Mouse (Mus musculus): ENCODE measurements around the gene Ubqln3.
A peak's percentile ranks its signal among the peaks of the same experiment; 100 is the strongest.

Gene Ubqln3

GRCm38 (mm10) chr7:104143179-104143578 lies at the start of gene Ubqln3:
Ubqln3 (minus strand) TSS chr7:104143279.
- DNase-seq (ENCODE audit: low read depth), result no peak

DNA sequence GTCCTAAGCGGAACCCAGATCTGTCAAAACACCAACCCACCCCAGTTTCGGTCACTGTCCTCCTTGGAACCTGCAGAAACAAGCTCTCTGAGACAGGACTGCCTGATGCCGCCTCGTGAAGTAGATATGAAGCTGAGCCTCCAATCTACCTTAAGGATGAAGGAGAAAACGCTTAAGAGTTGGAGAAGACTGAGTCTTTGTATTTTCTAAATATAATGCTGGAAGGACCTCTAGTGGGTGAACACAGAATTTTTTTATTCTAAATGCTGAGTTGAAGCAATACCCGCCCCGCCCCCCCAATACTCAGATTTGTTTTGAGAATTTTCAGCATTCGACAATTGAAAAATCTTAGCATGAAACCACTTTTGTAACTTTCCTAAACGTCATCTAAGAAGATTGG lies 48.2 kb upstream of the Ubqln3 start:
- DNase-seq (ENCODE audit: low read depth), result peak; percentile 78

DNA sequence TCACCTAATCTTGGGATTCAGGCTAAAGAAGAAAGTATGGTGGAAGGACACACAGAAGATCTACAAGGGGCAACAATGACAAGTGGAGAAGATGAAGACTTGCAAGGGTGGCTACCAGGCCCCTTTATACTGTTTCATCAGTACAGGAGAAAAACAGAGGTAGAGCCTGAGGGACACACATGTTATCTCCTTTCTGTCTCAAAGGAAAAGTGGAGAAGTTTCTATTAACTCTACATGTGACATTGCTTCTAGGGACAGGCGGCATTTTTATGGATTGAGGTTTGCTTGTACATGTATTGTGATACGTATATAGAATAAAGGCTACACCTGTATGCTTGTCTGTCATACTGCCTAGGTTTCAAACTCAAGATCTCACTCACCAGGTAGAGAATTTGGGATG lies 40.2 kb upstream of the Ubqln3 start, which contains the start of gene Olfr648:
Gene Olfr648, minus strand, starts transcription at position 101 of the 400 bp plus-strand sequence.
- DNase-seq (ENCODE audit: low read depth), result no peak

DNA sequence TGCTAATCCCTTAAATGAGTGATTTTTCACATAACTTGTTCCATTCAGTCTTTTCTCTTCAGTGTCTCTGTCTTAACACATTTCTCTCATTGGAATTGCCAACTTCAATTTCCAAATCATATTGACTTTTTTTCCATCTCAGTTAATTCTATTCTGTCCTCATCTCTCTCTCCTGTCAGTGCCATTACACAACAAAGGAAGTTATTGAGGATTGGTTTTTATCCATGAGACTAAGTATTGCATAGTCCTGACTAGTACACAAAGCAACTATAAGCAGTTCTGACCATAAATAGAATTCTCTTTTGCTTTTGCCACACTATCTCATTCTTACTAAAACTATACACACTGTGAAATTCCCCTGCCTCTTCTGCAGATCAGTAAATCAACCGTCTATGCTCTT lies 36.0 kb upstream of the Ubqln3 start:
- DNase-seq (ENCODE audit: low read depth), result no peak

GRCm38 (mm10) chr7:104178422-104179054 lies 35.5 kb upstream of the Ubqln3 start:
- no peak for DNase-seq (ENCODE audit: low read depth)

DNA sequence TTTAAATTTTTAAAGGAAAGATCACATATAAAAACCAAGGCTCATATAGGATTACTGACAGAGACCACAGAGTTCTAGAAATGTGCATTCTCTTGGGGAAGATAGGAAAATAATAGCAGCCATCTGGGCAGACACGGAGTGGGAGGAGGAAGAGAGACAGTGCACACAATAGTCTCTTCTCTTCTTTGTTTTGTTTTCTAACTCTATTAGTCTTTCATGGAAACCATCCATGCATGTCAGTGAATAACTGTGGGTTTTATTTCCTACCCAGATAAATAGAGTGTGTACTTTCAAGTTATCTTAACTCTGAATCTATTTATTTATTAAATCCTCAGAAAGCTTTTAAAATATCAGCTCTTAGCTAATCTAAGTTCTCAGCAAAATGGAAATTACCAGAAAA lies 32.0 kb upstream of the Ubqln3 start:
- no peak for DNase-seq (ENCODE audit: low read depth)

GRCm38 (mm10) chr7:104169634-104170204 lies 26.6 kb upstream of the Ubqln3 start:
- peak; percentile 99 for DNase-seq (ENCODE audit: low read depth)

DNA sequence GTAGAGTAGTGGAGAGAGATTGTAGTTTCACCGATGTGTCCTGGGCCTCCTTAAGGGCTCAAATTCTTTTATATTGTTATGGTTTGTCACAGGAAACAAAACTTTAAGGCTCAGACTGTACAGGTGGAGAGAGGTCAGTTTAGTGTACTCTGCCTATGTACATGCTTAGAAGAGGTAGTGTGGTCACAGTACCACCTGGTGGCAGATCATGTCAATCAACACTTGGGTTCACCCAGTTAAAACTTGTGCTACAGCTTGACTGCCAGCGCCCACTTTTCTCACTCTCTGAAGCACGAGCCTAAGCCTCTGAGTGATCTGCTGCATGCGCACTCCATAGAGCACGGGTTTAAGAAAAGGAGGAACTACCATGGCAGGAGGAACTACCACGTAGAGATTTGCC lies 24.0 kb upstream of the Ubqln3 start:
- DNase-seq (ENCODE audit: low read depth), result peak; percentile 90

GRCm38 (mm10) chr7:104150456-104150855 lies 7.4 kb upstream of the Ubqln3 start, which contains the start of gene Ubqlnl:
Ubqlnl (minus strand) TSS chr7:104150556.
- DNase-seq (ENCODE audit: low read depth), result no peak

DNA sequence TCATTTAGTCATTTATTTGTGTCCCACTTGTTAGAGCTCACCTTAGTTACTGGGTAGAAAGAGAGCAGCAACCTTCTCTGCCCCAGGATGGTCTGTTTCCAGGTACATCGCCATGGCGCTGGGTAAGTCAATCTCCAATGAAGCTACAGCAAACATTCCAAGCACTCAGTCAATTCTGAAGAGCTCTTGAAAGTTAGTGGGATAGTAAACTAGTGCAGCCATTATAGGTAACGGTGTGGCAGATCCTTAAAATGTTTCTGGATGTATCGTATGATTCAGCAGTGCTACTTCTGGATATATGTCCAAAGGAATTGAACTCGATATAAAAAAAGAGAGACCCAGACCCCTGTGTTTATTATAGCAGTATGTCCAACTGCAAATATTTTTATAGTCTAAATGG lies 5.8 kb downstream of the Ubqln3 start, which contains the start of gene Olfr643:
Gene Olfr643, minus strand, starts transcription at position 101 of the 400 bp plus-strand sequence.
- DNase-seq (ENCODE audit: low read depth), result no peak

DNA sequence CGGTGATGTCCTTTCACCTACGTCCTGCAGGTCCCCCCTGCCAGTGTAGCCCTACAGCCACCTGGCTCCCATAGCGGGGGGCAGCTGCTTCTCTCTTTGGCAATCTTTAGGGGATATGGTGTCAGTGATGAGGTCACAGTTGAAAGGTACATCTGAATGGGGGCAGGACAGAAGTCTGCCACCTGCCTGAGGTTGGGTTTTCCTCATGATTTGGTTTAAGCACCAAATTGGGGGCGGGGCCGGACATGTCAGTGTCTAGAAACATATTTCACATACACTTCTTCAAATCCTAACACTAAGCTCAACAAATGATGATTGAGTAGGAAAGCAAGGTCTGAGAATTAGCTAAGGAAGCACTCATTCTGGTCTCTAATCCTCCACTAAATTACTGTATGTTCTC lies 13.4 kb downstream of the Ubqln3 start, which contains the start of gene Ubqln5:
Gene Ubqln5, minus strand, starts transcription at position 101 of the 400 bp plus-strand sequence.
- DNase-seq (ENCODE audit: low read depth), result no peak

DNA sequence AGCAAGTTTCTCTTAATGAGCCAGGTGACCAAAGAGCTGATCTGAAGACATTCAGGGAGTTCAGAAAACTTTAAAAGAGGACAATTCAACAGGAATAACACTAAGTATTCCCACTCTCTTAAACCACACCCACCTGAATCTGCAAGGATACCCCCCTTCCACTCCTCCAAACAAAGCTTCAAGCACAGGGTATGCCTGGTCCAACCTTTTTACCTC lies 38.4 kb downstream of the Ubqln3 start, which contains the start of gene Olfr646:
Gene Olfr646, plus strand, starts transcription at position 117 of the 216 bp plus-strand sequence.
- DNase-seq (ENCODE audit: low read depth), result no peak

DNA sequence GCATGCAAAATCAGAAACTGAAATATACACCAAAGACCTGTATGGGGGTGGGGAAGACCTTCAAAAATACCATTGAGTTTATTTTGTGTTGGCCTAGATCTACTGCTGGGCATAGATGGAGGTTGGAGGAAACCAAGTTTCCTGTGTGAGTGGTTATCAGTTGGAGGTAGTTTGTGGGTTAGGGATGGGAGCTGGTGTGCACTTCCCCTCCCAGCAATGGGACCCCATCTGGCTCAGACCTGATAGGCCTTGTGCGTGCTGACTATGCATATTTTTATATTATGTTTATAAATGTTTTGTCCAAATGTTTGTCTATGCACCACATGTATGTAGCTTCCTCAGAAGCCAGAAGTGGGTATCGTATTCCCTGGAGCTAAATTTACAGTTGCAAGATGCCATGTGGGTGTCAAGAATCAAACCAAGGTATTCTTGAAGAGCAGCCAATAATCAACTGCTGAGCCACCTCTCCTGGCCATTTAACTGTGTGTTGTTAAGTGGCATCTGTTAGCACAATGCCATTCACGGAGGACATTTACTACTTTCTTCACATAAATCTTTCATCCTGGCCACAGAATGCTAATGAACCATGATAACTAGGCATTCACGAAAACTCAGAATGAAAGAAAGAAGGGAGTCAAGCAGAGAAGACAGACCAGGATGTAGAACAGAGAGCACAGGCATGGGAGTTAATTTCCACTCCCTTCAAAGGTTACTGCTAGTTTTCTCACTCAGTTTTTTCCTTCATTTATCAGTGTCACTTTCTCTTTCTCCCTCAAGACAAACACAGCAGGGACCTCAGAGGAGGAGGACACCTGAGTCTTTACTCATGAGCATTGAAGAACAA lies 38.9 kb downstream of the Ubqln3 start:
- DNase-seq (ENCODE audit: low read depth), result peak; percentile 99
